Mouse (Mus musculus) heart, embryonic 14.5 days (tissue): Measurements from ENCODE around the gene Iqcb1. TPM values are rescaled to one million over a fixed set of nuclear protein-coding genes. Genes with fewer than 3 reads are reported as not detected.

Source experiments
- ATAC-seq: fragments of 200-750 bp; cut with Nextera tagmentation; 2 replicates; pipeline ENCODE4 v1.8.0; 2017; ENCODE audit warnings: low read depth, moderate TSS enrichment; ENCODE audit not compliant: insufficient number of reproducible peaks, insufficient read depth, low FRiP score
- H3K27ac ChIP-seq, 2 experiments: fragments of 200-500 bp in 1 of 2; fragments of 300-500 bp in 1 of 2; sonication (generic) in 1 of 2; replicated peaks in 1 of 2; 2 replicates each; pipeline ENCODE4 v1.5.1; 2012 to 2014; ENCODE audit warnings: low read depth in 2 of 2, low read length in 2 of 2, control low read depth in 1 of 2, mild to moderate bottlenecking in 1 of 2, mixed read lengths in 1 of 2; ENCODE audit not compliant: control insufficient read depth in 1 of 2, insufficient read depth in 1 of 2
- H3K27me3 ChIP-seq: fragments of 300-500 bp; sonication (generic); 2 replicates; pipeline ENCODE4 v1.6.1; 2014; ENCODE audit warnings: mild to moderate bottlenecking, low read length, control low read depth; ENCODE audit not compliant: control insufficient read depth, insufficient read depth
- H3K36me3 ChIP-seq: fragments of 300-500 bp; sonication (generic); 2 replicates; pipeline ENCODE4 v1.6.1; 2014; ENCODE audit warnings: mild to moderate bottlenecking, control low read depth, low read length, mixed read lengths; ENCODE audit not compliant: control insufficient read depth, insufficient read depth
- H3K4me1 ChIP-seq, 2 experiments: fragments of 200-500 bp in 1 of 2; fragments of 300-500 bp in 1 of 2; sonication (generic) in 1 of 2; 2 replicates each; pipeline ENCODE4 v1.6.1; 2012 to 2014; ENCODE audit warnings: low read length in 2 of 2, control low read depth in 1 of 2, mixed read lengths in 1 of 2; ENCODE audit not compliant: control insufficient read depth in 2 of 2, insufficient read depth in 2 of 2
- H3K4me2 ChIP-seq: fragments of 300-500 bp; sonication (generic); 2 replicates; pipeline ENCODE4 v1.6.1; 2014; ENCODE audit warnings: mild to moderate bottlenecking, low read length
- H3K4me3 ChIP-seq, 2 experiments: fragments of 200-500 bp in 1 of 2; fragments of 300-500 bp in 1 of 2; sonication (generic) in 1 of 2; 2 replicates each; pipeline ENCODE4 v1.5.1; 2012 to 2014; ENCODE audit warnings: low read length in 2 of 2, mild to moderate bottlenecking in 2 of 2, control low read depth in 1 of 2, low read depth in 1 of 2, moderate library complexity in 1 of 2; ENCODE audit not compliant: control insufficient read depth in 1 of 2, insufficient read depth in 1 of 2
- H3K9ac ChIP-seq: fragments of 300-500 bp; sonication (generic); 2 replicates; pipeline ENCODE4 v1.6.1; 2014; ENCODE audit warnings: mild to moderate bottlenecking, low read length
- H3K9me3 ChIP-seq: fragments of 300-500 bp; sonication (generic); 2 replicates; pipeline ENCODE4 v1.6.1; 2016; ENCODE audit warnings: low read length, control low read depth; ENCODE audit not compliant: control insufficient read depth
- WGBS: fragments of 180-500 bp; shearing (Covaris S2); extraction: QIAGEN DNeasy Blood & Tissue Kit; methylation state at CpG from one replicate; pipeline ENCODE4 v1.1.7; 2014; 5-methylcytosine and 5-hydroxymethylcytosine counted together
- polyA plus RNA-seq: library from polyadenylated mRNA; unstranded; fragments of >200 nt; fragmentation: Nextera tagmentation; extraction: Ambion mirVana; gene quantifications from 2 replicates; pipeline ENCODE4 v1.2.1, GENCODE M21; 2014

Iqcb1 gene
- 23.9 and 28.4 TPM in 2 replicates for polyA plus RNA-seq

DNA sequence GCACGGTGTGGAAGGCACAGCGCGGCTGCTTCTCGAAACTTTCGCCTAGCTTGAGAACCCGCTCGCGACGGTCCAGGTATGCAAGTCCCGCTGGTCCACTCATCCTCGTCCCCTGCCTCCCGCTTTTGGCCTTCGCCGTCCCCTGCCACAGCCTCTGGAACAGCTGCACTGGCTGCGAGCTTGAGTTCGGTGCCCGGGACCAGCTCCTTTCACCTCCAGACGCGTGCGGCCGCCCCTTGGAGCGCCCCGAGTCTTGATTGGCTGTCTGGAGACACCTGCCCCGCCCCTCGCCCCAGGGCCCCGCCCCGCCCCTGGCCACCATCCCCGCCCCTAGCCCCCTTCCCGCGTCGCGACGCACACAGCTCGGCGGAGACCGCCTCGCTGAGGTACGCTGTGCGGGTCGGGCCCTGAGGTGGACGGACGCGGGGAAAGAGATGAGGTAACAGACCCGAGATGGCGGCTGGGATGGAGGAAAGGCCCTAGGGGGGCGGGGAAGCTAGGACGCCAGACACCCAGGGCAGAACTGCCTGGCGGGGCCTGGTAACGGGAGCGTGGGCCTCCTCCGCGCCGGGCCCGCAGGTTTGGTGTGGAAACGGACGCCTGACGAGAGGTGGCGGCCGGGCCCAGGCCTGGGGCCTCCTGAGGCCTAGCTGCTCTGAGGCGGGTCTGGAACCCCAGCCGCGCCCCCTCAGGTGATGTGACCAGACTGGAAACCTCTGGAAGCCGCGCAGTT, at the start of gene Iqcb1:
Gene Iqcb1 (plus strand): TSS at position 332 of the 733 bp plus-strand sequence.
- Histone ChIP-seq H3K9me3 (no peaks in the 10 kb centered on the region), H3K27ac (no peak within 1 kb of the TSS), H3K4me1 (peaks cover 3 to 4% of the 10 kb centered on the region in 2 experiments; a peak in 2 of 4 replicates)

DNA sequence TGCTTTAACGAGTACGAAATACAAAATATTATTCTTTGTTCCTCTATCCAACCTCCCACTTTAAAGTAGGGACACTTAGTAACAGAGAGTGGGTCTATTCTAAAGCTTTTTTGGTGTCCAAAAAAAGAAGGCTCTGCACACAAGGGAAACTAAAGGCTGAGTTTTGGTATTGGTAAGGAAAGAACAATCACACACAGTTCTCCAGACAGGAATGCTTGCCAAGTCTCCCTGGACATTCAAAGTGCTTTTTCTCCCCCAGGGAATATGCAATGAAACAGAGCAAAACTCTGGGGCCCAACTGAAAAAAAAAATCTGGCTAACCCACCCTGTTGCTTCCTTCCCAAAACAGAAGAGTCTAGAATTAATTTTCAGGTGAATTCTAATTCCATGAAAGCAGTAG, 44.0 kb upstream of the Iqcb1 start:
- Histone ChIP-seq H3K36me3 (no peaks in the 10 kb centered on the region), H3K4me2 (no peak overlapping the region), H3K9me3 (no peaks in the 10 kb centered on the region), H3K9ac (no peak overlapping the region), H3K27me3 (no peaks in the 10 kb centered on the region), H3K4me3 (no peak overlapping the region), H3K4me1 (no peaks in the 10 kb centered on the region), H3K27ac (no peak overlapping the region)
- 91% methylated on average over 2 of the region's 2 CpGs for WGBS
- ATAC-seq, result no peak

More for the DNA sequence above, at the start of gene Iqcb1:
- WGBS, result under 1% methylated on average over 61 of the region's 64 CpGs
- Histone ChIP-seq H3K4me2 (peak within 1 kb of the TSS; percentile 93), H3K36me3 (0 out of 2 replicates have a peak, but pooled peaks cover 7% of the 10 kb centered on the region), H3K9ac (peak within 1 kb of the TSS; percentile 75), H3K4me3 (peak within 1 kb of the TSS; percentile 60 to 83), H3K27me3 (no peaks in the 10 kb centered on the region)
- peak; percentile 97 for ATAC-seq

DNA sequence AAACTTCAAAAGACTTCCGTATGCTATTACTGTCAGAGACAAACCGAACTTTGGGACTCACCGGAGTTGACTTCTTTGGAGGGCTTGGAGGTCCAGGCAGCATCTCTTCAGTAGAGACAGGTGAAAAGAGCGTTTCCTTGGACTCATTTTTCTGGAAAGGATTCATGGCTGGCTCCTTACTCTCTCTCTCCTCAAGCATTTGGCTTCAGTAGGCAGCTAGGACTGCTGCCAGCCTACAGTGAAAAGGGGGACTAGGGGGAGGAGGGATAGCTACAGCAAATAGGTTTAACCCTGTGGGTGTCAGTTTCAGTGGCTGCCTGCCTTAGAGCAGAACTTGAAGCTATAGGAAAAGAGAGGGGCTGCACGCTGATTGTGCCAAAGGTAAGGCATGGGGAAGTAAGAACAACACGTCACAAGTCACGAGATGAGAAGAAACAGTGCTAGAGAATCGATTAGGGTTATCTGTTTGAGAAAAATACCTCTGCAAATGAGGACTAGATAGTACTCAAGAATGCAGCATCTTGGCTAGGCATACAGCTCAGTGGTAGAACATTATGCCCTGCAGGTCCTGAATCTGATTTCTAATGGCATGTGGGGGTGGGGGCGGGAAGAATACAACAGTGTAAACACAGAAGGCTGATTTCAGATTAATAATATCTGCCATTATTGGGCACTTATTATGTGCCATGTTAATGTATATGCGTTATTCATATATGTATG, 43.4 kb upstream of the Iqcb1 start, which contains the start of gene Slc15a2:
Gene Slc15a2 (minus strand): TSS at position 369 of the 720 bp plus-strand sequence.
- Histone ChIP-seq H3K27me3 (no peaks in the 10 kb centered on the region), H3K4me3 (no peak within 1 kb of the TSS), H3K9me3 (no peaks in the 10 kb centered on the region), H3K4me1 (no peaks in the 10 kb centered on the region), H3K36me3 (no peaks in the 10 kb centered on the region), H3K4me2 (no peak within 1 kb of the TSS), H3K27ac (no peak within 1 kb of the TSS), H3K9ac (no peak within 1 kb of the TSS)
- 64% methylated on average over 10 of the region's 10 CpGs for WGBS
- ATAC-seq, result no peak

DNA sequence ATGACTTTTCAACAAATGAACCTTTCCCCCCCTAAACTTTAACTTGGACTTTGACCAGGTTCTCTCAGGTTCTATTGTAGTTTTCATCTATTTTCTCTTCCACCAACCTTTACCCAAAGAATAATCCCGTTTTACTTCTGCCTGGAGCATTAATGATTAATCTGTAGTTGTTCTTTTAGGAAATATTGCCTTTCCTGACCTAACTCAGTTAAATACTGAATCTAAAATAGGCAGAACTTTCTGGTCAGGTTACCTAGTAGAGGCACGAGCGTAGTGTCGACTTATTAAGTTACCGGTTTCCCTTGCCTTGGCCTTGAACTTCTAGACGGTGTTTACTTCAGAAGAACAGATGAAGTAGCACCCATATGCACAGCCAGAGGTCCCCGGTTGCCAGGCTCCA, 41.7 kb upstream of the Iqcb1 start:
- Histone ChIP-seq H3K4me1 (no peaks in the 10 kb centered on the region; a peak in 1 of 4 replicates), H3K4me3 (no peak overlapping the region), H3K27ac (no peak overlapping the region), H3K9ac (no peak overlapping the region), H3K4me2 (no peak overlapping the region), H3K9me3 (no peaks in the 10 kb centered on the region), H3K27me3 (no peaks in the 10 kb centered on the region), H3K36me3 (no peaks in the 10 kb centered on the region)
- ATAC-seq, result no peak
- 85% methylated on average over 7 of the region's 7 CpGs for WGBS

DNA sequence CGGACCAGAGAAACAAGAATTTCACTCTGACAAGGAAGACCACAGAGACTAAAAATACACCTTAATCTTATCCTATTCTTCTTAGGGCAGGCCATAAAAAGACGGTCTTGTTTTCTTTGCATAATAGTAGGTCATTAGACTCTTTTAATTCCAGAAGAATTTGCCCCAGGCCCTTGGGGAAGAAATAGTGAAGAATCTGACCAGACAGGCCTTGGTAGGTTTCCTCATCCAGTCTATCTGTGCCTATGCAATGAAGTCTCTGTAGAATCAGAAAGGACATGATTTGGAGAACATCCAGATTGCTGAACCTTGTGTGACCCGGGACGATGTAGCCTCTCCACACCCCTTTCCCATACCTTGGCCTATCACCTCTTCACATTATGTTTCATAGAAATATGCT, 38.0 kb upstream of the Iqcb1 start:
- Histone ChIP-seq H3K27me3 (no peaks in the 10 kb centered on the region), H3K4me3 (no peak overlapping the region), H3K9ac (no peak overlapping the region), H3K4me1 (no peaks in the 10 kb centered on the region; a peak in 1 of 4 replicates), H3K27ac (no peak overlapping the region), H3K36me3 (no peaks in the 10 kb centered on the region), H3K4me2 (no peak overlapping the region), H3K9me3 (no peaks in the 10 kb centered on the region)
- ATAC-seq, result no peak
- WGBS, result 63% methylated on average over 4 of the region's 4 CpGs

DNA sequence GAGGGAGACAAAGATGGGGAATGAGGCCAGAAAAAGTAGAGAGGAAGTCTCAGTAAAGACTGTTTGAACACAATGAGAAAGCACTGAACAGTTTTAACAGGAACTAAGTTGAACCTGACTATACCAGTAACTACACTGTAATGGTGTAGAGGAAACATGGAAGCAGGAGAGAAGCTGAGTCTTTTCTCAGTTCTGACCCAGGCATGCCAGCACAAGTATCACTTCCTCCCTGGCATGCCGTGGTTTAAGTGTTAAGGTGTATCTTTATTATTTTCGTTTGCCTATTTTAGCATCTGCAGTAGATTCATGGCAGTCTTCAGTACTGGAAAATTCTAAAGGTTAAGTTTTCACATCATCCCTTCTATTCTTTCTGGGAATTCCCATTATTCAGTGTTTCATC, 33.2 kb upstream of the Iqcb1 start:
- H3K27me3 ChIP-seq, result no peaks in the 10 kb centered on the region
- no peak overlapping the region for H3K9ac ChIP-seq
- H3K9me3 ChIP-seq, result no peaks in the 10 kb centered on the region
- no peak overlapping the region for H3K27ac ChIP-seq
- H3K4me2 ChIP-seq, result no peak overlapping the region
- H3K36me3 ChIP-seq, result no peaks in the 10 kb centered on the region
- H3K4me1 ChIP-seq, result no peaks in the 10 kb centered on the region; a peak in 1 of 4 replicates
- H3K4me3 ChIP-seq, result no peak overlapping the region
- ATAC-seq, result no peak
- 64% methylated on average over 2 of the region's 2 CpGs for WGBS

DNA sequence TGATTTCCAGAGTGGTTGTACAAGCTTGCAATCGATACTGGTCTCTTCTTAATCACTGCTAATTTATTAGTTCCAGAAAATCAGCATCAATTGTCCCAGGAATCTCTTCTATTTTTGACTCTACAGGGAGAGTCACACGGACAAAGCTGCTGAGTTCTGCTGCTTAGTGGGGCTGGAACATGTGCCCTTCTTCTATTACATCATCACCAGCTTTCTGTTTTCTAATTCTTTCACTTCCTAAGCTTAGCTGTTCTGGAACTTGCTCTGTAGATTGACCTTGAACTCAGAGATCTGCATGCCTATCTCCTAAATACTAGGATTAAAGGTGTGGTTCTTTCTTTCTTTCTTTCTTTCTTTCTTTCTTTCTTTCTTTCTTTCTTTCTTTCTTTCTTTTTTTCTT, 29.9 kb upstream of the Iqcb1 start:
- no peaks in the 10 kb centered on the region for H3K9me3 ChIP-seq
- ATAC-seq, result no peak
- no peak overlapping the region for H3K9ac ChIP-seq
- H3K4me2 ChIP-seq, result no peak overlapping the region
- H3K4me1 ChIP-seq, result no peaks in the 10 kb centered on the region
- H3K27ac ChIP-seq, result no peak overlapping the region
- no peaks in the 10 kb centered on the region for H3K36me3 ChIP-seq
- H3K4me3 ChIP-seq, result no peak overlapping the region
- H3K27me3 ChIP-seq, result no peaks in the 10 kb centered on the region
- WGBS, result 70% methylated on average over 2 of the region's 2 CpGs
